Mouse (Mus musculus): Measurements from ENCODE around the gene Dhx8. TPM values are rescaled to one million over a fixed set of nuclear protein-coding genes. Genes with fewer than 3 reads are reported as not detected.

The Dhx8 gene
- polyA plus RNA-seq, 1 experiment = 11.2 TPM

- TF ChIP-seq CTCF (IDR thresholded peaks at IDR 0.05; ENCODE audit: extremely low read depth, insufficient read depth, insufficient read length, insufficient replicate concordance) = no peak
- no peak for TF ChIP-seq POLR2A (IDR thresholded peaks at IDR 0.05; ENCODE audit: low read depth, low read length)
- 64% methylated on average over 9 of the region's 9 CpGs for WGBS
- Histone ChIP-seq H3K4me1 (ENCODE audit: control insufficient read depth, insufficient read depth, insufficient read length) (no peaks in the 10 kb centered on the region), H3K27me3 (ENCODE audit: control insufficient read depth, insufficient read depth, low read length) (no peaks in the 10 kb centered on the region), H3K36me3 (ENCODE audit: control insufficient read depth, insufficient read depth, low read length) (no peaks in the 10 kb centered on the region), H3K4me3 (ENCODE audit: extremely low read depth, insufficient read depth, insufficient read length) (no peak overlapping the region), H3K27ac (ENCODE audit: insufficient read depth, low read length) (no peak overlapping the region)
- DNase-seq (ENCODE audit: low read depth in 1 of 2, low spot score in 2 of 2) = no peak
These were observed 35.4 kb upstream of the Dhx8 start for GRCm38 (mm10) chr11:101697156-101697861.

GRCm38 (mm10) chr11:101698114-101698513 lies 34.6 kb upstream of the Dhx8 start:
- H3K27ac ChIP-seq (ENCODE audit: insufficient read depth, low read length) = no peak overlapping the region
- no peak overlapping the region for H3K4me3 ChIP-seq (ENCODE audit: extremely low read depth, insufficient read depth, insufficient read length)
- no peak for DNase-seq (ENCODE audit: low read depth in 1 of 2, low spot score in 2 of 2)
- no peaks in the 10 kb centered on the region for H3K4me1 ChIP-seq (ENCODE audit: control insufficient read depth, insufficient read depth, insufficient read length)
- no peak for TF ChIP-seq CTCF (IDR thresholded peaks at IDR 0.05; ENCODE audit: extremely low read depth, insufficient read depth, insufficient read length, insufficient replicate concordance)
- TF ChIP-seq POLR2A (IDR thresholded peaks at IDR 0.05; ENCODE audit: low read depth, low read length) = no peak
- H3K27me3 ChIP-seq (ENCODE audit: control insufficient read depth, insufficient read depth, low read length) = no peaks in the 10 kb centered on the region
- H3K36me3 ChIP-seq (ENCODE audit: control insufficient read depth, insufficient read depth, low read length) = no peaks in the 10 kb centered on the region

GRCm38 (mm10) chr11:101699556-101699955 lies 33.2 kb upstream of the Dhx8 start:
- Histone ChIP-seq H3K27me3 (ENCODE audit: control insufficient read depth, insufficient read depth, low read length) (no peaks in the 10 kb centered on the region), H3K36me3 (ENCODE audit: control insufficient read depth, insufficient read depth, low read length) (no peaks in the 10 kb centered on the region), H3K27ac (ENCODE audit: insufficient read depth, low read length) (no peak overlapping the region), H3K4me1 (ENCODE audit: control insufficient read depth, insufficient read depth, insufficient read length) (no peaks in the 10 kb centered on the region), H3K4me3 (ENCODE audit: extremely low read depth, insufficient read depth, insufficient read length) (no peak overlapping the region)
- no peak for DNase-seq (ENCODE audit: low read depth in 1 of 2, low spot score in 2 of 2)
- 90% methylated on average over 1 of the region's 1 CpGs for WGBS
- TF ChIP-seq CTCF (IDR thresholded peaks at IDR 0.05; ENCODE audit: extremely low read depth, insufficient read depth, insufficient read length, insufficient replicate concordance) (no peak), POLR2A (IDR thresholded peaks at IDR 0.05; ENCODE audit: low read depth, low read length) (no peak)

GRCm38 (mm10) chr11:101699991-101700390 lies 32.7 kb upstream of the Dhx8 start:
- TF ChIP-seq CTCF (IDR thresholded peaks at IDR 0.05; ENCODE audit: extremely low read depth, insufficient read depth, insufficient read length, insufficient replicate concordance) = no peak
- no peak for TF ChIP-seq POLR2A (IDR thresholded peaks at IDR 0.05; ENCODE audit: low read depth, low read length)
- H3K4me1 ChIP-seq (ENCODE audit: control insufficient read depth, insufficient read depth, insufficient read length) = no peaks in the 10 kb centered on the region
- no peak for DNase-seq (ENCODE audit: low read depth in 1 of 2, low spot score in 2 of 2)
- no peaks in the 10 kb centered on the region for H3K27me3 ChIP-seq (ENCODE audit: control insufficient read depth, insufficient read depth, low read length)
- H3K4me3 ChIP-seq (ENCODE audit: extremely low read depth, insufficient read depth, insufficient read length) = no peak overlapping the region
- H3K27ac ChIP-seq (ENCODE audit: insufficient read depth, low read length) = no peak overlapping the region
- 68% methylated on average over 7 of the region's 7 CpGs for WGBS
- no peaks in the 10 kb centered on the region for H3K36me3 ChIP-seq (ENCODE audit: control insufficient read depth, insufficient read depth, low read length)

- no peak overlapping the region for H3K27ac ChIP-seq (ENCODE audit: insufficient read depth, low read length)
- no peak for DNase-seq (ENCODE audit: low read depth in 1 of 2, low spot score in 2 of 2)
- no peak overlapping the region for H3K4me3 ChIP-seq (ENCODE audit: extremely low read depth, insufficient read depth, insufficient read length)
These were observed 32.3 kb upstream of the Dhx8 start for GRCm38 (mm10) chr11:101700446-101700845.

GRCm38 (mm10) chr11:101704081-101704480 lies 28.6 kb upstream of the Dhx8 start:
- TF ChIP-seq CTCF (IDR thresholded peaks at IDR 0.05; ENCODE audit: extremely low read depth, insufficient read depth, insufficient read length, insufficient replicate concordance) (no peak), POLR2A (IDR thresholded peaks at IDR 0.05; ENCODE audit: low read depth, low read length) (no peak)
- H3K4me3 ChIP-seq (ENCODE audit: extremely low read depth, insufficient read depth, insufficient read length) = no peak overlapping the region
- no peak for DNase-seq (ENCODE audit: low read depth in 1 of 2, low spot score in 2 of 2)
- H3K27me3 ChIP-seq (ENCODE audit: control insufficient read depth, insufficient read depth, low read length) = no peaks in the 10 kb centered on the region
- H3K27ac ChIP-seq (ENCODE audit: insufficient read depth, low read length) = no peak overlapping the region
- WGBS = 80% methylated on average over 5 of the region's 5 CpGs
- no peaks in the 10 kb centered on the region for H3K36me3 ChIP-seq (ENCODE audit: control insufficient read depth, insufficient read depth, low read length)
- no peaks in the 10 kb centered on the region for H3K4me1 ChIP-seq (ENCODE audit: control insufficient read depth, insufficient read depth, insufficient read length)

More at GRCm38 (mm10) chr11:101700446-101700845, 32.3 kb upstream of the Dhx8 start:
- Histone ChIP-seq H3K4me1 (ENCODE audit: control insufficient read depth, insufficient read depth, insufficient read length) (no peaks in the 10 kb centered on the region), H3K36me3 (ENCODE audit: control insufficient read depth, insufficient read depth, low read length) (no peaks in the 10 kb centered on the region), H3K27me3 (ENCODE audit: control insufficient read depth, insufficient read depth, low read length) (no peaks in the 10 kb centered on the region)
- 34% methylated on average over 12 of the region's 12 CpGs for WGBS
- no peak for TF ChIP-seq POLR2A (IDR thresholded peaks at IDR 0.05; ENCODE audit: low read depth, low read length)
- no peak for TF ChIP-seq CTCF (IDR thresholded peaks at IDR 0.05; ENCODE audit: extremely low read depth, insufficient read depth, insufficient read length, insufficient replicate concordance)

GRCm38 (mm10) chr11:101706764-101707448 lies 25.8 kb upstream of the Dhx8 start:
- WGBS = 89% methylated on average over 10 of the region's 10 CpGs
- H3K27ac ChIP-seq (ENCODE audit: insufficient read depth, low read length) = no peak overlapping the region
- no peak for TF ChIP-seq POLR2A (IDR thresholded peaks at IDR 0.05; ENCODE audit: low read depth, low read length)
- no peak for TF ChIP-seq CTCF (IDR thresholded peaks at IDR 0.05; ENCODE audit: extremely low read depth, insufficient read depth, insufficient read length, insufficient replicate concordance)
- no peak for DNase-seq (ENCODE audit: low read depth in 1 of 2, low spot score in 2 of 2)
- no peaks in the 10 kb centered on the region for H3K36me3 ChIP-seq (ENCODE audit: control insufficient read depth, insufficient read depth, low read length)
- no peak overlapping the region for H3K4me3 ChIP-seq (ENCODE audit: extremely low read depth, insufficient read depth, insufficient read length)
- H3K4me1 ChIP-seq (ENCODE audit: control insufficient read depth, insufficient read depth, insufficient read length) = no peaks in the 10 kb centered on the region
- no peaks in the 10 kb centered on the region for H3K27me3 ChIP-seq (ENCODE audit: control insufficient read depth, insufficient read depth, low read length)
